In genomic region chr2:131827999-131828975, GRCm38 (mm10) we compare ENCODE assay signal across 8 mouse cellular contexts. TPM values are rescaled to one million over a fixed set of nuclear protein-coding genes. Genes with fewer than 3 reads are reported as not detected.
DNase-seq lines count a peak whose midpoint lies in the region; ATAC-seq and TF ChIP-seq lines count a peak whose summit lies in the region.

No protein-coding gene starts in this region.

- in situ Hi-C loops in Patski (cut with MboI; ENCODE audit: low pct_unique_long_range_greater_than_20kb) = loop anchor here (25.0 kb wide), 1 partner anchor 109 kb away; no protein-coding TSS in a partner anchor

- no peaks in the 10 kb centered on the region for H3K36me3 ChIP-seq in embryonic facial prominence, embryonic 11.5 days (replicated peaks; ENCODE audit: control insufficient read depth, insufficient read depth, low read depth, low read length)
- H3K36me3 ChIP-seq in embryonic facial prominence, embryonic 10.5 days (replicated peaks) = no peaks in the 10 kb centered on the region
- no peaks in the 10 kb centered on the region for H3K36me3 ChIP-seq in heart, embryonic 10.5 days
- no peaks in the 10 kb centered on the region for H3K36me3 ChIP-seq in lung, embryonic 15.5 days

- H3K9me3 ChIP-seq in embryonic facial prominence, embryonic 11.5 days (replicated peaks; ENCODE audit: control insufficient read depth, low read length) = no peaks in the 10 kb centered on the region
- peaks cover 3% of the 10 kb centered on the region; the same call in 1 of the 2 replicates for H3K9me3 ChIP-seq in embryonic facial prominence, embryonic 10.5 days
- H3K9me3 ChIP-seq in heart, embryonic 10.5 days = peaks cover 4% of the 10 kb centered on the region; the same call in 1 of the 2 replicates
- H3K9me3 ChIP-seq in lung, embryonic 15.5 days = no peaks in the 10 kb centered on the region

- H3K4me3 ChIP-seq in embryonic facial prominence, embryonic 11.5 days (ENCODE audit: low read depth, low read length) = no peak overlapping the region
- H3K4me3 ChIP-seq in embryonic facial prominence, embryonic 10.5 days = no peak overlapping the region
- H3K4me3 ChIP-seq in cortical plate, adult 2 months (ENCODE audit: insufficient read depth, low read length) = no peak overlapping the region
- H3K4me3 ChIP-seq in heart, embryonic 10.5 days = no peak overlapping the region
- no peak overlapping the region for H3K4me3 ChIP-seq in lung, embryonic 15.5 days

- H3K9ac ChIP-seq in embryonic facial prominence, embryonic 11.5 days (replicated peaks; ENCODE audit: low read length) = no peak overlapping the region
- H3K9ac ChIP-seq in lung, embryonic 15.5 days = no peak overlapping the region

- no peak for TF ChIP-seq POLR2A in cortical plate, adult 2 months (IDR thresholded peaks at IDR 0.05; ENCODE audit: extremely low read depth, insufficient read depth, low read length)

- peak; percentile 84 for DNase-seq in embryonic facial prominence, embryonic 11.5 days (ENCODE audit: low spot score)
- DNase-seq in embryonic facial prominence, embryonic 10.5 days (ENCODE audit: low spot score) = no peak
- peak; percentile 19 for DNase-seq in Patski (ENCODE audit: low read depth, low spot score)
- DNase-seq in heart, embryonic 10.5 days (ENCODE audit: low spot score) = peak; percentile 53
- DNase-seq in kidney, postnatal 4 days = peak; percentile 39 to 46
- peak; percentile 94 for DNase-seq in retina, embryonic 14.5 days (ENCODE audit: low spot score)

- POLR2A ChIA-PET in Patski (lab: Charles Lee) = no interaction called here

- WGBS in embryonic facial prominence, embryonic 11.5 days = 44% methylated on average over 18 of the region's 18 CpGs
- WGBS in embryonic facial prominence, embryonic 10.5 days = 43% methylated on average over 18 of the region's 18 CpGs
- 44% methylated on average over 18 of the region's 18 CpGs for WGBS in heart, embryonic 10.5 days
- WGBS in lung, embryonic 15.5 days = 38% methylated on average over 18 of the region's 18 CpGs

- TF ChIP-seq CTCF in Patski (IDR thresholded peaks at IDR 0.05) = peak; percentile 70
- TF ChIP-seq CTCF in cortical plate, adult 2 months (IDR thresholded peaks at IDR 0.05; ENCODE audit: extremely low read depth, insufficient read depth, low read length) = peak; percentile 41; the same call in 1 of the 2 replicates

- no peak for ATAC-seq in embryonic facial prominence, embryonic 11.5 days (replicated peaks; ENCODE audit: insufficient number of reproducible peaks, low FRiP score, low TSS enrichment, low read depth)
- ATAC-seq in Patski = no peak
- no peak for ATAC-seq in lung, embryonic 15.5 days (ENCODE audit: borderline replicate concordance, extremely low read depth, low FRiP score, low TSS enrichment)

- CTCF ChIA-PET in Patski (lab: Charles Lee) = interaction anchor here (1.7 to 3.6 kb wide), 4 partner anchors 81 to 123 kb away, joined by 6 to 28 read pairs (median 21); partner anchors contain the start of genes Prn, Prnd and Prnp

- no peak overlapping the region for H3K4me2 ChIP-seq in embryonic facial prominence, embryonic 11.5 days (ENCODE audit: low read depth, low read length)
- peak overlapping the region; percentile 17 for H3K4me2 ChIP-seq in lung, embryonic 15.5 days

- H3K4me1 ChIP-seq in embryonic facial prominence, embryonic 11.5 days (ENCODE audit: control insufficient read depth, insufficient read depth, low read length) = no peaks in the 10 kb centered on the region
- peaks cover 5% of the 10 kb centered on the region for H3K4me1 ChIP-seq in embryonic facial prominence, embryonic 10.5 days
- 0 out of 2 replicates have a peak, but pooled peaks cover 1% of the 10 kb centered on the region for H3K4me1 ChIP-seq in cortical plate, adult 2 months (ENCODE audit: control insufficient read depth, insufficient read depth, low read length)
- H3K4me1 ChIP-seq in heart, embryonic 10.5 days = peaks cover 36% of the 10 kb centered on the region
- no peaks in the 10 kb centered on the region for H3K4me1 ChIP-seq in lung, embryonic 15.5 days

- H3K27me3 ChIP-seq in embryonic facial prominence, embryonic 11.5 days (ENCODE audit: control insufficient read depth, insufficient read depth, low read length) = no peaks in the 10 kb centered on the region
- no peaks in the 10 kb centered on the region for H3K27me3 ChIP-seq in embryonic facial prominence, embryonic 10.5 days (replicated peaks; ENCODE audit: low read depth, poor library complexity, severe bottlenecking)
- no peaks in the 10 kb centered on the region for H3K27me3 ChIP-seq in Patski
- H3K27me3 ChIP-seq in heart, embryonic 10.5 days (ENCODE audit: insufficient read depth, poor library complexity, severe bottlenecking) = no peaks in the 10 kb centered on the region
- H3K27me3 ChIP-seq in lung, embryonic 15.5 days = no peaks in the 10 kb centered on the region

- H3K27ac ChIP-seq in embryonic facial prominence, embryonic 11.5 days (replicated peaks; ENCODE audit: low read depth, low read length) = no peak overlapping the region
- no peak overlapping the region for H3K27ac ChIP-seq in embryonic facial prominence, embryonic 10.5 days (replicated peaks)
- H3K27ac ChIP-seq in cortical plate, adult 2 months (ENCODE audit: insufficient read depth, low read length) = peak overlapping the region; percentile 70
- peak overlapping the region; percentile 67; the same call in 1 of the 2 replicates for H3K27ac ChIP-seq in heart, embryonic 10.5 days
- H3K27ac ChIP-seq in lung, embryonic 15.5 days = no peak overlapping the region

RNA-seq across cellular contexts. Expression of gene Erv3, which starts 31.3 kb away (rescaled TPM):
- not detected in 2 replicates for polyA plus RNA-seq in embryonic facial prominence, embryonic 11.5 days (2014; fragmentation: Nextera tagmentation; extraction: Ambion mirVana)
- polyA plus RNA-seq in embryonic facial prominence, embryonic 10.5 days (2016; fragmentation: Nextera tagmentation; extraction: Ambion mirVana) = not detected in 2 replicates
- polyA plus RNA-seq in Patski (2021) = not detected
- 0.17 and 0.28 TPM in 2 replicates for polyA plus RNA-seq in cortical plate, adult 2 months (2012; rRNA removed)
- polyA plus RNA-seq in heart, embryonic 10.5 days (2016; fragmentation: Nextera tagmentation; extraction: Ambion mirVana) = not detected in 2 replicates
- polyA plus RNA-seq in lung, embryonic 15.5 days (2015; fragmentation: Nextera tagmentation; extraction: Ambion mirVana) = not detected in 2 replicates

Comparison
In these comparisons a context has a peak if more than half of its experiments do, and no peak if none do; other contexts are left out.
1. H3K27ac ChIP-seq: peak in cortical plate, adult 2 months (single experiment) and heart, embryonic 10.5 days (single experiment); none in embryonic facial prominence, embryonic 11.5 days (single experiment), embryonic facial prominence, embryonic 10.5 days (single experiment) and lung, embryonic 15.5 days (single experiment).